Mouse (Mus musculus) liver, embryonic 14.5 days (tissue): ENCODE measurements around the gene Fxr1.

Experiments used
- CTCF ChIP-seq: IDR thresholded peaks from 2 replicates; pipeline ENCODE4 v1.5.1; 2016; ENCODE audit warnings: antibody characterized with exemption, low read depth, control low read depth
- EP300 ChIP-seq: IDR thresholded peaks from 2 replicates; pipeline ENCODE4 v1.6.1; 2016; ENCODE audit warnings: antibody characterized with exemption, low read depth

- no peak for TF ChIP-seq CTCF
- TF ChIP-seq EP300, result no peak
These were observed 12.1 kb upstream of the Fxr1 start for GRCm38 (mm10) chr3:34007611-34008010.
